Mouse (Mus musculus) heart, embryonic 11.5 days (tissue): ENCODE data around the gene Cwf19l2. TPM values are rescaled to one million over a fixed set of nuclear protein-coding genes. Genes with fewer than 3 reads are reported as not detected.

ENCODE experiments used
- polyA plus RNA-seq: library from polyadenylated mRNA; unstranded; fragments of >200 nt; fragmentation: Nextera tagmentation; extraction: Ambion mirVana; gene quantifications from 2 replicates; pipeline ENCODE4 v1.2.1, GENCODE M21; 2014

Gene Cwf19l2
- polyA plus RNA-seq, 1 experiment from 2014 or later = 14.2 TPM

Other genes with a start within 250 kb of the Cwf19l2 start
- 18.4 and 19.4 TPM in 2 replicates for gene Alkbh8, start 68.5 kb upstream of the Cwf19l2 start, polyA plus RNA-seq
- 2.6 and 2.9 TPM in 2 replicates for gene Gucy1a2, start 129.2 kb downstream of the Cwf19l2 start, polyA plus RNA-seq